Mouse (Mus musculus): Measurements from ENCODE around the gene Pla2g1b.

Gene Pla2g1b

GRCm38 (mm10) chr5:115522531-115522930 lies 56.5 kb downstream of the Pla2g1b start:
- DNase-seq (ENCODE audit: low read depth, low spot score), result no peak

- no peak for DNase-seq (ENCODE audit: low read depth, low spot score)
Measured at GRCm38 (mm10) chr5:115522981-115523499, 57.0 kb downstream of the Pla2g1b start.

GRCm38 (mm10) chr5:115523971-115524370 lies 57.9 kb downstream of the Pla2g1b start:
- no peak for DNase-seq (ENCODE audit: low read depth, low spot score)

All from CD4-positive, CD25-positive, alpha-beta regulatory T cell, adult 2 months (primary cell).